Mouse (Mus musculus): Measurements from ENCODE around the gene Pdhx.

The Pdhx gene

DNA sequence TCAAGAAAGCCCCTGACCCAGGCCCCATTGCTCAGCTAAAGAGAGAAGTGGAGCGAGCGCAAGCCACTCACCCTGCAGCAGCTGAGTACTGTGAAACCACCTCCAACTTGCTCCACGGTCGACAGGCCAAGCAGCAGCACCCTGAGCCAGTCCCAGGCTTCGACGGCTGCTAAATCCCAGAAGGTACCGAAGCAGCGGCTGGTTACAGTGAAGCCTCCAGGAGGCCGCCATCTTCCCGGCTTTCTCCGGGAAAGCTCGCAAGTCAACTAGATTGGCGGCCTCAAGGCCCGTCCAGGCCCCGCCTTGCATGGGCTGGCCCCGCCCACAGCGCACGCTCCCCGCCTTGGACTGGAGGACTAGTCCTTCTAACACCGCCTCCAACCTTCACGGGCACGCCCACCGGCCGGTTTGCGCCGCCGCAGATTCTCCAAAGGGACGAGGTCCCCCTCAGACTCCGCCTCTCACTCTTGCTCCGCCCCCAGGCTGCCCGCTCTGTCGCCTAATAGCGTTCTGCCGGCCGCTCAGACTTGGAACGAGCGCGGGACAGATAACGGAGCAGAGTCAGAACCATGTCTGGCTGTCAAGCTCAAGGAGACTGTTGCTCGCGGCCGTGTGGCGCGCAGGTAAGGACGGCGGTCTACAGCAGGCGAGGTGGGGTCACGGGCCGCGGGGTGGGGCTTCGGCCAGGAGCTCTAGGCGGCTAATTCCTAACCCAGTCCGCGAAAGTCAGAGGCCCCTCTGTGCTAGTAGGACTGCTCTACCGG is at the start of gene Pdhx, which contains the start of gene Apip:
Pdhx (minus strand) TSS at position 295 of the 764 bp plus-strand sequence.
Apip (plus strand) TSS at position 457 of the 764 bp plus-strand sequence.
- DNase-seq (ENCODE audit: low spot score in 2 of 2) = peak; percentile 100

DNA sequence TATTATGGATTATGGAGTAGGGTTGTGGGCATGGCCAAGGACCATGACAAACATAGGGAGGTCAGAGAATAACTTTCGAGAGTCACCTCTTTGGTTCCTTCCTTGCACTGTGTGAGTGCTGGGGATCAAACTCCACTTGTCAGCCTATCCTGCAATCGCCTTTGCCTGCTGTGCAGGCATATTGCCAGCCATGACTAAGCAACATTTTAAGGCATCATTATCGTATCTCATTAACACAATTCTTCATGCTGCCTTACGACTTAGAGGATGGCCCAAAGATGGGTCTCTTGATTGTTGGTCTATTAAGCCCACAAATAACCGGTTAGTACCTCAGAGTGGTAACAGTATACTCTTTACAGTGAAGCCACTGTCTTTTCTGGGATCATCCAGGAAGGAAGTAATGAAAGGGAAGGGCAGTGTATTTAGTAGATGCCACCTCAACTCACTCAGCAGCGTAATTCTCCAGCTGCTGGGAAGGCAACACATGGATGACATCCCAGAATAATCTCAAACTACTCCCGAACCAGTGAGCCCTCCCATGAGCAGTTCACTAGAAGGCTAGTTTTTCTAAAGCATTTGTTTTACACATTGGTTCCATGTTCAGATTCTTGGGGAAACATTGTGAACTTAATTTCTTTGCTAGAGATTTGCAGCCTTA is 46.0 kb upstream of the Pdhx start:
- no peak for DNase-seq (ENCODE audit: low spot score in 2 of 2)

DNA sequence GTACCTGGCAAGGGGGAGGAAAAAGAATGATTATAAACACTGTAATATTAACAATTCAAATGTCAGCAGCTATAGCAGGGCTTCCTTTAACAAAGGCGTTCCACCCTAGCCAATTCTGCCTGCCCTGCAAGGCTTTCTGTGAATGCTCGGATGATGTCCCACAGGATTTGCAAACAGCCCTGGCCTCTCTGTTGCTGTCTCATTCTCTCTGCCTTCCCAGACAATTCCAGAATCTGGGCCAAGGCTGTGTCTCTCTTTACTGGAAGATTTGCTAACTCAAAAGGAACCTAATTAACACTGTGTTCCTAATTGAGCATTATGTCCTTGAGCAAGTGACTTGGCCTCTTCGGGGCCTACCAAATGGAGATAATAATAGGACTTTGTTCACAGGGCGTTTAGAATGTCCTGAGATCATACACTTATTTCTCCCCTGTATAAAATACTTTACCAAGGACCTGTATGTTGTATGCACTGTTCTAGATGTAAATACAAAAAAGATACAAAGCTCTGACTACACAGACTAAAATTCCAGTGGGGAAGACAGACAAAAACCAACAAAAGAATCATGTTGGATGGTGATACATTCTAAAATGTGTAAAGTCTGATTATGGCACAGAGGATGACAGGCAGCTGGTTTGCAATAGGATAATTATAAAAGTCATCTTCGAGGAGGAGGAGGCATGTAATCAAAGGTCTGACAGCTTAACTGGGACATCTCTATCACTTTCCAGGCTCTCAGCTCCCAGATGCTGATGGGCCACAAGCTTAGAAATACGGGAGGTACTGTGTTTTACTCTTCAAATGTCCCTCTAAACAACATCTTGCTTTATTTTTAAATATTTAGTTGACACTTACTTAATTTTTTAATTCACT is 45.2 kb upstream of the Pdhx start:
- no peak for DNase-seq (ENCODE audit: low spot score in 2 of 2)

DNA sequence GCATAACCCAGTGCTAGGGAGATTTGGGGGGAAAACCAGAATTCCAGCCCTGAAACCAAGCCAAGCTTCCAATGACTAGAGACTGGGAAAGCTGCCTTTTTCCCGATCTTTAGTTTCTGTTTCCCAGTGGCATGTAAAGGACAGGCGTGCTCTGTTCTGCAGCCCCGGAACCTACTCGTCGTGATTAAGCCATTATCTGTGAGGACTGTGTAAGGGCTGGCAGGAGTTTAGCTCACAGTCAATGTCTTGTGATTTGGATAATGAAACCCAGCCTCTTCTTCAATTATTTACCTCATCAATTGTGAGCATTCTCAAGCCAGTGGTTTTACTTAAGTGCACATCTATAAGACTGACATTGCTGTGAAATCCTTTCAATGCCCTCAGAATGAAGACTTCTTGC is 43.9 kb upstream of the Pdhx start:
- no peak for DNase-seq (ENCODE audit: low spot score in 2 of 2)

DNA sequence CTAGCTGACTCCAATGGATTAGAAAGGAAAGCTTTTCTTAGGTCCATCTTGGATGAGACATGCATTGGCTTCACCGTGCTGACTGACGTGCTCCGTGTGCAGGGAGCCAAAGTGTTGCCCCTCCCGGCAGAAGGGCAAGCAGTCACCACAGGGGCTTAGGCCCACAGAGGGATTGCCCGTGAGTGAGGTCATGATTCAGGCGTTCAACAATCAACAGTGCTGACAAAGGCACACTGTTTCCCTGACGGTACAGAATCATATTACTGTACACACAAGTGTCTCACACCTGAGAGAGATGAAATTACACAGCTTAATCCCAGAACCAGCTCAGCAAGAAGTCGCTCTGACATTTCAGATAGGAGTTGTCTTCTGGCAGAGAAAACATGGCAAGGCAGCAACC is 38.4 kb upstream of the Pdhx start:
- DNase-seq (ENCODE audit: low spot score in 2 of 2) = no peak

DNA sequence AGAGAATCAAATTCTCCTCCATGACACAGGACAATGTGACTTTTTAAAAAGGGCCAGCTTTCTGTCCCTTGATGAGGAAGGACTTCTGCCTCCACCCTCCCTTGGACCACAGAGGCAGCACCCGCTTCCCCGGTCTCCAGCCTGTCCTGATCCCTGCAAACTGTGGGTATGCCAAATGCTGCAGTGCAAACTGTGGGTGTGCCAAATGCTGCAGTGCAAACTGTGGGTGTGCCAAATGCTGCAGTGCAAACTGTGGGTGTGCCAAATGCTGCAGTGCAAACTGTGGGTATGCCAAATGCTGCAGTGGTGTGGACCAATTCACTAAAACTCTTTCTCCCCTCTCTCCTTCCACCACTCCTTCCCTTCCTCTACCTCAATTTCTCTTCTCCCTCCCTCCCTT is 32.9 kb upstream of the Pdhx start:
- DNase-seq (ENCODE audit: low spot score in 2 of 2) = no peak

DNA sequence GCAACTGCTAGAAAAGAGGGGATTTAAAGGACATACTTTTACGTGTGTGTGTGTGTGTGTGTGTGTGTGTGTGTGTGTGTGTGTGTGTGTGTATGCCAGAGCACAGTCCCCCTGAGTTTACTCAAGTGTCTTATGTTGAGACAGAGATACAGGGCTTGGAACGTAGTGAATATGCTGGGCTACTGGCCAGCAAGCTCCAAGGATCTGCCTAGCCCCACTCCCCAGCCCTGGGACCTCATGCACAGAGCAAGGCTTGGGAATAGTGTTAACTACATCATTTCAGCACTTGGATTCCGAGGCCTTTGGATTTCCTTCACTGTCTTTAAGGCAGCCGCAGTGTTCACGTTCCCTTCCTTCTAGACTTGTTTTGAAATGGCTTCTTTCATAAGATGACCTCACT is 29.3 kb upstream of the Pdhx start:
- DNase-seq (ENCODE audit: low spot score in 2 of 2) = no peak

DNA sequence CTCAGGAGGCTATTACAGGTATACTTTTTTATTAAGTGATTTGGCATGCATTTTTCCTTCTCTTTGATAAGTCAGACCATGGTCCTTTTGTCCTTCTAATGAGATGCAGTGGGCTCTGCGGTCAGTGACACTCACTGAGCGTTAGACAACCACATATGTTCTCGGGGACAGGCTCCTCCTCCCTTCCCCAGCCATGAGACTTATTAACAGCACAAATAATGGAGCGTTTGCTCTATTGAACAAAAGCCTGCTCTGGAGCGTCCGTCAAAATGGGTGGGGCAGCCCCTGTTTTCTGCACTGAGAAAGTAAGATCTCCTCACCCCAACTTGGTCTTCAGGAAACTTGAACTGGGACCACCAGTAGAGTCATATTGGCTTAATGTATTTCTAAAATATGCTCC is 16.2 kb upstream of the Pdhx start:
- DNase-seq (ENCODE audit: low spot score in 2 of 2) = no peak

DNA sequence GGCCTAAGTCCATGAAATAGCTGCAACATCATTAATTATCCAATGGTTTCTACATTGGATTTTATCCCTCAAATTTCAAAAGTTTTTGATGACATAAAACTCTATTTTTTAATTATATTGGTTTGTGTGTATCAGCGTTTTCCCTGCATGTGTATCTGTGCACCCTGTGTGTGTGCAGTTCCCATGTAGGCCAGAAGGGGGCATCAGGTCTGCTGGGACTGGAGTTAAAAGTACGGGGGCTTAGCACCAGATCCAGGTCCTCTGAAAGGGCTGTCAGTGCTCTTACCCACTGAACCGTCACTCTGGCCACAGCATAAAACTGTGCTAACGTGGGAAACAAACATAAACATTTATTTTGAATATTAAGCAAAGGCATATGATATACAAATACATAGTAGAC is 14.8 kb upstream of the Pdhx start:
- DNase-seq (ENCODE audit: low spot score in 2 of 2) = no peak

DNA sequence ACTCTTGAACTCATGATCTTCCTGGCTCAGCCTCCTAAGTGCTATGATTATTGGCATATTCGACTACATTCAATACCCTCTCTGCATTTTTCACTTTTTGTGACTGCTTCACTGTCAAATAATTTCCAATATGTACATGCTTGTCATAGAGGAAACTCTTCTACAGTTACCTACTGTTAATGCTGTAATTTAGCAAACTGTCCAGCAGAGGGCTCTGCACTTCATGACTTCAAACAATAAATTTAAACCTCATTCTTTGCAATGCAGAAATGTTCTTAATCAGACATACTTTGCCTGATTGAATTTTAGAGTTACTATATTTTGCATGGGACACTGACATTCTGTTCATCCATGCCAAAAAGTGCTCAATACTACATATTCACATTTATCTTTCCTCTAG is 13.1 kb upstream of the Pdhx start:
- no peak for DNase-seq (ENCODE audit: low spot score in 2 of 2)

DNA sequence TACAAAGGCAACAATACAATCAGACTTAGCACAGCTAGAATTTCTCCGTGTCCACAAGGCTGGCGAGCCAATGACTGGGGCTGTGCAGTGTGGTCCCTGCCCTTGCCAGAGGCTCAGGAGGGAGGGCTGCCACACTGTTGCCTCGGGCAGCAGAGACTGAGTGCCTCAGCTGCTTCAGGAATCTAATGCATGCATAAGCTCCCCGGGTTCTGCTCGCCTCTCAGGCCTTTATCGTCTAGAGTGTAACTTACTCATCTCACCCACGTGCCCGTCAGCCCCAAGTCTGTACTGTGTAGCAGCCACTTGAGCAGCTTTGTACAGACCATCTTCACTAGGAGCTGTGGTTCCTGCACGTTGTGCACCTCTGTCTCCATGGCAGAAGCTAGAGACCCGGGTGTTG is 12.3 kb upstream of the Pdhx start:
- DNase-seq (ENCODE audit: low spot score in 2 of 2) = no peak

DNA sequence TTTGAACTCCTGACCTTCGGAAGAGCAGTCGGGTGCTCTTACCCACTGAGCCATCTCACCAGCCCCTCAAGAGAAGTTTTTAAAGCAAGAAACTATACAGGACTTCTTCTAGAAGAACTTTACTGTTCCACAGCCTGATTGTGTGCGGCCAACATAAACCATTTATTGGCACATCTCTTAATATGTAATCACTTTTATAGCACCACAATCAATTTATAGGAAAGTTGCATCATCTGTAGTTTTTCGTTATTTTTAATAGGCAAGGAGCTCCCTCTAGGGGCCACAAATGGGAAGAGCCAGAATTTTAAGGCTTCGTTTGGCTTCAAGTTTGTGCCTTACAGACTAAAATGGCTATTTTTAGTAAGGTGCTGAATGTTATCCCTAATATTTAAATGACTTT is 11.1 kb upstream of the Pdhx start:
- no peak for DNase-seq (ENCODE audit: low spot score in 2 of 2)

DNA sequence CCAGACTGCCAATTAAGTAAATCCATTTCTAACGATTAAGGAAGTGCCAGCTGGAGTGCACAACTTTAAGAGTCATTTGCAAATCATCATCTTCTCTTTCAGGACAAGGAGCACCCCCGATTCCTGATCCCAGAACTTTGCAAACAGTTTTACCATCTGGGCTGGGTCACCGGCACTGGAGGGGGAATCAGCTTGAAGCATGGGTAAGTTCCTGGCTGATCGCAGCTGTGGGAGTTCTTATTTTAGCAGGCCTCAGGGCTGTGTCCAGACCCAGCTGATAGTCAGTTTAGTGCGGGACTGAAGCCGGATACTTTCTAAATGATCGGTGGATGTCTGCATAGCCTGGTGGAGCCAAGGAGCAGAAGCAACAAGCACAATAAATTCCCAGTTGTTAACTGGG is 9.5 kb upstream of the Pdhx start:
- DNase-seq (ENCODE audit: low spot score in 2 of 2) = no peak

DNA sequence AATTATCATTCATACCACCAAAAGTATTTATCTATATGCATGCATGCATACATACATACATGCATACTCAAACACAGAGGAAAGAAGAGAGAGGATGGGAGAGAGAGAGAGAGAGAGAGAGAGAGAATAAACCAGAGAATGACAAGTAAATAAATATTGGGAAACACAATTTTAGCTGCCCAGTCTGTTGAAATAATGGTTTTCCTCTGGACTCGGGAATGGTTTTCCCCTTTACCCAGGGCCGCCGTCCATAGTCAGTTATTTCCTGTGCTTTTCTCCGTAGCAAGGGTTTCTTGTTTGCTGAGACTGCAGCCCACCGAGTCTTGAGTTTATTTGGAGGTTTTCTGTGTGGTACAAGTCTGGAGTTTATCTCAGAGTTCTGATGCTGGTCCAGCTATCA is 8.4 kb upstream of the Pdhx start:
- DNase-seq (ENCODE audit: low spot score in 2 of 2) = no peak

DNA sequence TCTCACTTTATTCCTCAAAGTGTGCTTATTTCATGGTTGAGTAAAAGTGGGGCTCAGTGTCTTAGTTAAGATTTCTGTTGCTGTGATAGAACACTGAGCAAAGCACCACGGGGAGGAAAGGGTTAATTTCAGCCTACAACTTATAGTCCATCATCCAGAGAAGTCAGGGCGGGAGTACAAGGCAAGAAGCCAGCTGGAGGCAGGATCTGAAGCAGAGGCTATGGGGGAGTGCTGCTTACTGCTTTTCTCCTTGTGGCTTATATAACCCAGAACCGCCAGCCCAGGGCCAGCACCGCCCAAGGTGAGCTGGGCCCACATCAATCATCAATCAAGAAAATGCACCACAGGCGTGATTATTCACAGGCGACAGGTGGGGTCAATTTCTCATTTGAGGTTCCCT is 7.8 kb upstream of the Pdhx start:
- DNase-seq (ENCODE audit: low spot score in 2 of 2) = peak in 1 of 2 experiments; percentile 19

DNA sequence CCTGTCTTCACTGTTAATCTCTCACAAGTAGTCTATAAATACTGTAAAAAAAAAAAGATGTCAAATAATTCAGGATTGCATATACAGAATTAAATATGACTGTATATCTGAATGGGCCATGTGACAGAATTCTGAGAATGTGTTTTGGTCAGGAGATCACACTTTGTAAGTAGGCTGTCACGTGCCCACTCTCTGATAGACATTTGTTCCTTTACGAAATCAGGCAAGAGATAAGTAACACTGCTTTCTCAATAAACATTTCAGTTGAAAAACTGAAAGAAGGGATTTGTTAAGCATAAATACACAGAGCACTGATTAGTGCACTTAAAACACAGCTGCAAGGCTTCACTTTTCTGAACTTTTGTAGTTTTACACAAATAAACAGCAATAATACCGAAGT is 2.7 kb downstream of the Pdhx start:
- no peak for DNase-seq (ENCODE audit: low spot score in 2 of 2)

DNA sequence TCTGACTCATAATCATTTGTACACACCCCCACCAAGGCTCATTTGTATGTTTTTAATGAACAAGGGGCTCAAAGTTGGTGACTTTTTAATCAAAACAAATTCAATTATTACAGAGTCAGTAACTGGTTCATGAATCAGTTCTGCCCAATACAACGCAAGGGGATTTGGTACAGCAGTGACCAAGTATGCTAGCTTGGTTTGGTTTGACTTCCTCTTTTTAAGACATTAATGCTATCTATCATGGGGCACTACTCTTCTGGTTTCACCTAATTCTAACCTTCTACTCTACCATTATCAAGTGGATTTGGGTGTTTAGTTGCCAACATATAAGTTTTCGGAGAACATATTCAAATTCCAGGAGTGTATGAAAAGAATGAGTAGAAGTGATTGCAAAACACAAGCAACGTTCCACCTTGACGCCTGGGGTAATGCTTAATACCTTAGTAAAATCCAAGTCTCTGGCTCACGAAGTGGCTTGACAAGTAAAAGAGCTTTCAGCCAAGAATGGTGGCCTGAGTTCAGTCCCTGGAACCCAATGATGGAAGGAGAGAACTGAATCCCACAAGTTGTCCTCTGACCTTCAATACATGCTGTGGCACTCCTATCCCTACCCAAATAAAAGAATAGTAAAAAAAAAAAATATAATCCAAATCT is 3.4 kb downstream of the Pdhx start:
- DNase-seq (ENCODE audit: low spot score in 2 of 2) = no peak

DNA sequence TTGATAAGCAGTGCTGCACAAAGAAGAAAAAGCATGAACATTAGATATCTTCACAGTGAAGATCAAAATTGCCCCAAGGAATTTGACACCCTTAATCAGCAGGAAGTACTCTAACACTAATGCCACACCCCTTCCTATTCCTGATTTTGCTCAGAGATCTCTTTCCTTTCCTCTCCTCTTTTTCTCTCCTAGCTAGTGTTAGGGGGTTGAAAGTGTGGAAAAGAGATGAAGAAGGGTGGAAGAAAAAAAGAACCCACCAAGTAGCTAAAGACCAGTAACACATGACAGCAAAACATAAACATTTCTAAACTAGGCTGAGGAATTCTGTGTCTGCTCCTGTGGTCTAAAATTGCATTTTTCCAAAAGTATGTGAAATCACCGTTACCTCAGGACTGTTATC is 4.7 kb downstream of the Pdhx start:
- DNase-seq (ENCODE audit: low spot score in 2 of 2) = no peak

DNA sequence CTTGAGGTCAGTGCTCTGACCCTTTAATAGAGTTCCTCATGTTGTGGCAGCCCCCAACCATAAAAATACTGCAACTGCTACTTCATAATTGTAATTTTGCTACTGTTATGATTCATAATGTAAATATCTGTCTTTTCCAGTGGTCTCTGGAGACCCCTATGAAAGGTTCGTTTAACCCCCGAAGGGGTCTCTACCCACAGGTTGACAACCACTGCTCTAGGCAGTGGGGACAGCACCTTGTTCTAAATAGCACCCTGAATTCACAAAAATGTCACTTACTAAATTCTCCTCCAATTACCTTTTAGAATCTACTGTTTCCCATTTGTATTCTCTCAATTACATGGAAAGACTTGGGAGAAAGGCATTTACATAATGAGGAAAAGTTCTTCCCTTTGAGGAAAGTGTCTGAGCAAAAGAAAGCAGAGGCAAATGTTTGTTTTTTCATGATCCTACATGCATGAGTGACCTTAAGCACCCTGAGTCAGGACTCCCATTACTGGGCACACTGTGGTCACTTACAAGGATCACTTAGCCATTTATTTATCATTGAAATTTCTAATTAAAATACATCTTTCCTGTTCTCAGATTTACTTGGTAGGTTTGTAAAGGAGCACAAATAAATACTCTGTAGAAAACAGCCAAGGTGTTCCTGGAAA is 5.6 kb downstream of the Pdhx start:
- DNase-seq (ENCODE audit: low spot score in 2 of 2) = no peak

DNA sequence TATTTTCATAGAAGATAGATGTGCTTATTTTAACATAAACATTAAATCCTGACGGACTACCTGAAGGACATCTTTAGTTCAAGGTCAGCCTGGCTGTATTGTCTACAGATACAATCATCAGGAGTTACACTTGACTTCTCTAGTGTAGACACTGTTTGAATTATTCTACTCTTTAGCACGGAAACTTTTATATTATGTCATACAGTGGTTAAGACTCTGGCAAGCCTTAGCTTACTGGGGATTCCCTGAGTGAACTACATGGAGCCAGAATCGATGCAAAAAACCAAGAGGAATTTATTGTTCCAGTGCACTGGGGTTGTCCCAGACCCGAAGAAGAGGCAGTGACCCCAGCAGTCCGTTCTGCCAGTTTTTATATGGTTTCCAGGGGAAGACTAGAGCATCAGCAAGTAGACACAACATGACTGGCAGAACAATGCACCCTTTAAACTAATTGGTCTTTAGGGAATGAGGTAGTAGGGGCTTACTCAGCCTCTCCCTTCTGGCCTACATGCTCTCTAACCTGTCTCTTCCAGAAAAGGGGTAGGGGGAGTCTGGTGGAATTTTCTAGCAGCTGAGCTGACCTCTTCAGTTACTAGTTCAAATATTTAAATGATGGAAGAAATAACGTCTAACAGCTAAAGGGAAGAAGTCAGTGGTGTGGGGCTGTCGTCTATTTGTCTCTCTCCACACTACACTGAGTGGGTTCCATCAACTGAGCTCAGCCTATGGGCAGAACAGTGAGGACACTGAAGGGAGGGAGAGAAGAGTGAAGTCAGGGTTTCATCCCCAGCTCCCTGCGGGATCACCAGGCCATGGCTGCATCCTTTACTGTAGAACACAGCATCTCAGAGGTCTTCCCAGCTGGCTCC is 6.4 kb downstream of the Pdhx start:
- DNase-seq (ENCODE audit: low spot score in 2 of 2) = no peak

DNA sequence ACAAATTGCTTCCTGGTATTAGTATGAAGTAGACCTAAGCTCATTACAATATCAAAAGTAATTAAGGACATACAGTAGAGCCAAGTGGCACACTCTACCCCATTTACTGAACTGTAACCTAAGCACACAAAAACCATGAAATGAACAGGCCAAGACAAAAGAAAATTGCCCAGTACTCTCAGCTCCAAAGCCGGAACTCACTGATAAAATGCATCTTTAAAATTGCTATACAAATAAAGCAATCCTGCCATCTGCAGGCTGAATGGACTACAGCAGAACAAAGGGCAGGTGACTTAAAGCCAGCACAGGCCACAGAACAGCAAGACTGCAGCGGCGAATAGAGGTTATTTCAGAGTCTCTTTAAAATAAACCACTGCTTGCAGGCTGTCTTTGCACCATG is 10.4 kb downstream of the Pdhx start:
- DNase-seq (ENCODE audit: low spot score in 2 of 2) = peak; percentile 18 to 39

Measured in urinary bladder, postnatal 36 days (tissue).